Mouse (Mus musculus): ENCODE data around the gene Gbp5. TPM values are rescaled to one million over a fixed set of nuclear protein-coding genes. Genes with fewer than 3 reads are reported as not detected.

Gbp5 gene
- polyA plus RNA-seq (2011; ENCODE audit: insufficient read depth, insufficient read length, low read depth, missing spikeins) = 0.66 TPM in 1 of 2 replicates, not detected in the other

DNA sequence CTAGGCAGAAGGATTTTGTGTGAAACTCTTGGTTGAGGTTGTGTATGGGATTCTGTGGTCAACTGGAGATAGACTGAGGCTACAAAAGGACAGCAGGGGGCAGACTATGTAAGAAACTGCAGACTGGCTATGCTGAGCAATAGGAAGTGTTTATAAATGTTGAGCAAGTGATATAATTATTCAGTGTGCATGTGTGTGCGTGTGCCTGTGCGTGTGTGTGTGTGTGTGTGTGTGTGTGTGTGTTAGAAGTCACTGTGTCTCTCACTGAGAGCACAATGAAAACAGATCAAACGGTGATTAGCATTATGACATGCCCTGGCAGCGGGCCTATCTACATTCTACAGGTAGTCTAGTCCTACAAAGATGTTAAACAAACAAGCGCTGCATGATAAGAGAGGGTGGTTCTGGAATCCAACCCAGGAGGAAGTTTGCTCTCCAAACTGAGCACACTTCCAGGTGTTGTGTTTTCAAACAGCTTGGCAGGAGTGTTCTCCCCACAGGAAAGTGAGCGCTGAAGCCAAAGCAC lies at the start of gene Gbp5:
Gene Gbp5 (plus strand): TSS at position 443 of the 526 bp plus-strand sequence.
- Histone ChIP-seq H3K9me3 (replicated peaks; ENCODE audit: control insufficient read depth, insufficient read depth, low read length, poor library complexity, severe bottlenecking) (no peaks in the 10 kb centered on the region), H3K27me3 (ENCODE audit: control insufficient read depth, insufficient read depth, low read length, poor library complexity, severe bottlenecking) (no peaks in the 10 kb centered on the region), H3K27ac (ENCODE audit: insufficient read depth, low read length) (0 out of 2 replicates have a peak within 1 kb of the TSS, but pooled peaks have one; percentile 15), H3K4me3 (ENCODE audit: low read depth, low read length) (no peak within 1 kb of the TSS), H3K36me3 (ENCODE audit: control insufficient read depth, insufficient read depth, low read length, poor library complexity, severe bottlenecking) (no peaks in the 10 kb centered on the region), H3K4me1 (ENCODE audit: control insufficient read depth, insufficient read depth, low read length) (no peaks in the 10 kb centered on the region), H3K9ac (ENCODE audit: low read depth, poor library complexity, severe bottlenecking) (no peak within 1 kb of the TSS)
- no peak for TF ChIP-seq CTCF (IDR thresholded peaks at IDR 0.05; ENCODE audit: low read depth, low read length)
- no peak for TF ChIP-seq EP300 (IDR thresholded peaks at IDR 0.05; ENCODE audit: insufficient read depth, low read depth, low read length)
- TF ChIP-seq POLR2A (IDR thresholded peaks at IDR 0.05; ENCODE audit: insufficient read depth, low read length) = no peak

DNA sequence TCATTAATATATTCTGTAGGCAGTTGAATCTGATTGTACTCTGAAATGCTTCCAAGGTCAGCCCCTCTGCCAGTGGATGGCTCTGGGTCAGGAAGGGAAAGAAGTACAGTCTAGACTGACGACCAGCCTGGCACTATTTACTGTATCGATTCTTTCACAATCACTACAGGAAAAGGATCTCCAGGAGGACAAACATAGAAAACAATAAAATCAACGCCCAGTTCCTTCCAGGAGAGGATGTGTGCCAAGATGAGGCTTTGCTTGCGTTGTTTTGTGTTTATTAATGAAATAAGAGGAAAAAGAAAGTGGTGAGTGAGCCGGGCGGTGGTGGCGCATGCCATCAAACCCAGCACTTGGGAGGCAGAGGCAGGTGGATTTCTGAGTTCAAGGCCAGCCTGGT lies 39.6 kb upstream of the Gbp5 start:
- no peaks in the 10 kb centered on the region for H3K9me3 ChIP-seq (replicated peaks; ENCODE audit: control insufficient read depth, insufficient read depth, low read length, poor library complexity, severe bottlenecking)
- no peak overlapping the region for H3K9ac ChIP-seq (ENCODE audit: low read depth, poor library complexity, severe bottlenecking)
- H3K4me1 ChIP-seq (ENCODE audit: control insufficient read depth, insufficient read depth, low read length) = no peaks in the 10 kb centered on the region
- H3K36me3 ChIP-seq (ENCODE audit: control insufficient read depth, insufficient read depth, low read length, poor library complexity, severe bottlenecking) = no peaks in the 10 kb centered on the region
- no peak overlapping the region for H3K4me3 ChIP-seq (ENCODE audit: low read depth, low read length)
- no peak for TF ChIP-seq POLR2A (IDR thresholded peaks at IDR 0.05; ENCODE audit: insufficient read depth, low read length)
- TF ChIP-seq EP300 (IDR thresholded peaks at IDR 0.05; ENCODE audit: insufficient read depth, low read depth, low read length) = no peak
- TF ChIP-seq CTCF (IDR thresholded peaks at IDR 0.05; ENCODE audit: low read depth, low read length) = no peak
- no peak overlapping the region for H3K27ac ChIP-seq (ENCODE audit: insufficient read depth, low read length)
- no peaks in the 10 kb centered on the region for H3K27me3 ChIP-seq (ENCODE audit: control insufficient read depth, insufficient read depth, low read length, poor library complexity, severe bottlenecking)

DNA sequence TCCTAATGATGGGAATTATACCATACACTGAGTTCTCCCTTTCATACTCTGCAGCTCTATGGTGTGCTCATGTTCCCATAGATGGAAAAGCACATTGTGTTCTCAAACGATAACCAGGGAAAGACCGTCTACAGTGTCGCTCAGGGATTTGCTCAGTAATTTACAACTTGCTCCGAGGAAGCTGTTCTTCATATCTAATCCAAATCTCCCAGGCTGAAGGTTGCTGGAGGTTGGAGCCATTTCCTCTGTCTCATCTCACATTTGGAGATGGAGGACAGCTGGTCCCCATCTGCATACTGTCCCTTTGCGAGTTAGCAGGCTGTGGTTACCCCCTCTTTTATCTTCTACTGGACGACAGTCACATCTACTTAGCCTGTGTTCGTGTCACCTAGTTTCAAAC lies 34.5 kb upstream of the Gbp5 start:
- no peak overlapping the region for H3K4me3 ChIP-seq (ENCODE audit: low read depth, low read length)
- no peak for TF ChIP-seq EP300 (IDR thresholded peaks at IDR 0.05; ENCODE audit: insufficient read depth, low read depth, low read length)
- TF ChIP-seq CTCF (IDR thresholded peaks at IDR 0.05; ENCODE audit: low read depth, low read length) = no peak
- TF ChIP-seq POLR2A (IDR thresholded peaks at IDR 0.05; ENCODE audit: insufficient read depth, low read length) = no peak

DNA sequence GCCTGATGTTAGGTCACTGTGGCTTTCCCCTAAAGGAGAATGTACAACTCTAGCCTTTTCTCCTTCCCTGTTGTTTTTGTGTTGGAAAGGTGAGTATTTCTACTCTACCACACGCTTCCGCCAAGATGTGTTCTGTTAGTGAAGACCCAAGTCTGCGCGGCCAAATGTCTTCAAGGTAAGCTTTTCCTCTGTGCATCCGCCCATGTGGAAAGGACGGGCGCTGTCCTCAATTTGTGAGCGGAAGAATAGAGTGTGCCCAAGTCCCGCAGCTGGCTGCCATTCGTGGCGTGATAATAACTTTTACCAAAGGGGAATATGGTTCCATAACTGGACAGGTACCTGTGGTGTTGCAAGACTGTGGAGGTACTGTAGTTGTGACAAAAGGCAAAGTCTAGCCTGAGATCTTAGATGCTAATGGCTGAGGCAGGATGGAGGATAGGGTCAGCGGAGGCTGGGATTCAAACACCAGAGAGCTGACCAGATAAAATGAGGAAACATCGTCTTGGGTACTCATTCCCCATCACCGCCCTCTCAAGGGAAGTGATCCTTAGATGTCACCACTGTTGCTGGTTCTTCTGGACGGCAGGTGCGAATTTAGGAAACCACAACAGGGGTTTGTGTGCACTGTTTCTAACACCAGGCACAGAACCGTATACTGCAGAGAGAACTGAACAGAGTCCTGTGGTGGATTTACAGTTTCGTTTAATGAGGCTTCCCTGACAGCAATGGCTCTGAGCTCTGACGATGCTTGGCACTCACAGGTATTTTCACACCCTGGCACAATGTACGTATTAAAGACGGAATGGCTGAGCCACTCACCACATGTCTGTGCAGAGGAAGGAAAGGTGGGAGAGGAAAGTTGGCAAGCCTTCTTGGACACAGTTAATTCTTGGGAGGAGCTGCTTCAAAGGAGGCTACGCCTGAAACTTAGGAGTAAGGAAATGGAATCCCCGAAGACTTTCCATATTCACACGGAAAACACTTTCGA lies 30.7 kb upstream of the Gbp5 start:
- no peaks in the 10 kb centered on the region for H3K9me3 ChIP-seq (replicated peaks; ENCODE audit: control insufficient read depth, insufficient read depth, low read length, poor library complexity, severe bottlenecking)
- no peaks in the 10 kb centered on the region for H3K36me3 ChIP-seq (ENCODE audit: control insufficient read depth, insufficient read depth, low read length, poor library complexity, severe bottlenecking)
- H3K27ac ChIP-seq (ENCODE audit: insufficient read depth, low read length) = no peak overlapping the region
- TF ChIP-seq EP300 (IDR thresholded peaks at IDR 0.05; ENCODE audit: insufficient read depth, low read depth, low read length) = no peak
- no peak for TF ChIP-seq CTCF (IDR thresholded peaks at IDR 0.05; ENCODE audit: low read depth, low read length)
- no peak for TF ChIP-seq POLR2A (IDR thresholded peaks at IDR 0.05; ENCODE audit: insufficient read depth, low read length)
- no peak overlapping the region for H3K4me3 ChIP-seq (ENCODE audit: low read depth, low read length)
- no peak overlapping the region for H3K9ac ChIP-seq (ENCODE audit: low read depth, poor library complexity, severe bottlenecking)
- H3K27me3 ChIP-seq (ENCODE audit: control insufficient read depth, insufficient read depth, low read length, poor library complexity, severe bottlenecking) = no peaks in the 10 kb centered on the region
- no peaks in the 10 kb centered on the region for H3K4me1 ChIP-seq (ENCODE audit: control insufficient read depth, insufficient read depth, low read length)

More for the DNA sequence above, 34.5 kb upstream of the Gbp5 start:
- Histone ChIP-seq H3K9ac (ENCODE audit: low read depth, poor library complexity, severe bottlenecking) (no peak overlapping the region), H3K9me3 (replicated peaks; ENCODE audit: control insufficient read depth, insufficient read depth, low read length, poor library complexity, severe bottlenecking) (no peaks in the 10 kb centered on the region), H3K27me3 (ENCODE audit: control insufficient read depth, insufficient read depth, low read length, poor library complexity, severe bottlenecking) (no peaks in the 10 kb centered on the region), H3K27ac (ENCODE audit: insufficient read depth, low read length) (no peak overlapping the region), H3K36me3 (ENCODE audit: control insufficient read depth, insufficient read depth, low read length, poor library complexity, severe bottlenecking) (no peaks in the 10 kb centered on the region), H3K4me1 (ENCODE audit: control insufficient read depth, insufficient read depth, low read length) (no peaks in the 10 kb centered on the region)

DNA sequence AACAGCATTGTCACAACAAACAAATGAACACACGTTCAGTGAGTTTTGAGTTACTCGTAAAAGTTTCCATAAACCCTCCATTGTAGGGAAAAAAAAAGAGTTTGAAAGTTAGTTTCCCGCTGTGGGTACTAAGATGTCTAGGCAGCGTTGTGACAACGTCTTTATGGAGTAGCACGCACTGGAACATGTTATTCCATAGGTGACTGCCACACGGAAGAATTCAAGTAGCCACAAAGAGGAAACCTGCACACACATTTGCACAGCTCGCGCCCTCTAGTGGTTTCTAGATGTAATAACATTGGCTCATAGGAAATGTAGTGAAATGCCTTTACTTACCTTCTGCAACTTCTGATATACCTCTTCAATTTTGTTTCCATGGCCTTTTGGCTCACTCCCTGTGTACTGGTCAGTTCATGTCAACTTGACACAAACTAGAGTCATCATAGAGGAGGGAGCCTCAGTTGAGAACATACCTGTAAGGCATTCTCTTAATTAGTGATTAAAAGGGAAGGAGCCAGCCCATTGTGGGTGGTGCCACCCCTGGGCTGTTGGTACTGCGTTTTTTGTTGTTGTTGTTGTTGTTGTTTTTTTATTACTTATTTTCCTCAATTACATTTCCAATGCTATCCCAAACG lies 19.3 kb upstream of the Gbp5 start:
- Histone ChIP-seq H3K4me1 (ENCODE audit: control insufficient read depth, insufficient read depth, low read length) (no peaks in the 10 kb centered on the region), H3K27me3 (ENCODE audit: control insufficient read depth, insufficient read depth, low read length, poor library complexity, severe bottlenecking) (no peaks in the 10 kb centered on the region), H3K9ac (ENCODE audit: low read depth, poor library complexity, severe bottlenecking) (no peak overlapping the region), H3K27ac (ENCODE audit: insufficient read depth, low read length) (no peak overlapping the region), H3K4me3 (ENCODE audit: low read depth, low read length) (no peak overlapping the region), H3K9me3 (replicated peaks; ENCODE audit: control insufficient read depth, insufficient read depth, low read length, poor library complexity, severe bottlenecking) (no peaks in the 10 kb centered on the region), H3K36me3 (ENCODE audit: control insufficient read depth, insufficient read depth, low read length, poor library complexity, severe bottlenecking) (no peaks in the 10 kb centered on the region)
- TF ChIP-seq EP300 (IDR thresholded peaks at IDR 0.05; ENCODE audit: insufficient read depth, low read depth, low read length) (no peak), CTCF (IDR thresholded peaks at IDR 0.05; ENCODE audit: low read depth, low read length) (peak; percentile 31)

Data from ES-Bruce4 (cell line).